Comparison of ENCODE assay signal across 8 mouse cellular contexts in genomic region chr2:174074621-174075020, GRCm38 (mm10). TPM values are rescaled to one million over a fixed set of nuclear protein-coding genes. Genes with fewer than 3 reads are reported as not detected.
DNase-seq lines count a peak whose midpoint lies in the region; ATAC-seq and TF ChIP-seq lines count a peak whose summit lies in the region.

No protein-coding gene starts in this region.

- TF ChIP-seq CTCF in forebrain, postnatal 0 days (IDR thresholded peaks at IDR 0.05; ENCODE audit: low read depth): no peak

- no peaks in the 10 kb centered on the region for H3K9me3 ChIP-seq in embryonic facial prominence, embryonic 10.5 days
- no peaks in the 10 kb centered on the region for H3K9me3 ChIP-seq in forebrain, postnatal 0 days (ENCODE audit: low read length)
- no peaks in the 10 kb centered on the region for H3K9me3 ChIP-seq in liver, embryonic 16.5 days (replicated peaks; ENCODE audit: control insufficient read depth, low read length)

- H3K4me3 ChIP-seq in embryonic facial prominence, embryonic 10.5 days: peak overlapping the region; percentile 88
- H3K4me3 ChIP-seq in forebrain, postnatal 0 days (ENCODE audit: low read depth, low read length): peak overlapping the region; percentile 34
- peak overlapping the region; percentile 89 for H3K4me3 ChIP-seq in liver, embryonic 16.5 days (ENCODE audit: low read depth, low read length)

- under 1% methylated on average over 13 of the region's 13 CpGs for WGBS in embryonic facial prominence, embryonic 10.5 days
- WGBS in forebrain, postnatal 0 days: 0% methylated on average over 11 of the region's 13 CpGs
- 3% methylated on average over 11 of the region's 13 CpGs for WGBS in liver, embryonic 16.5 days (ENCODE audit: insufficient replicate concordance)

- peaks cover 51% of the 10 kb centered on the region for H3K4me1 ChIP-seq in embryonic facial prominence, embryonic 10.5 days
- peaks cover 8% of the 10 kb centered on the region; the same call in 1 of the 2 replicates for H3K4me1 ChIP-seq in forebrain, postnatal 0 days (ENCODE audit: insufficient read depth)
- H3K4me1 ChIP-seq in liver, embryonic 16.5 days (ENCODE audit: control insufficient read depth, low read depth, low read length): peaks cover 20% of the 10 kb centered on the region

- peak overlapping the region; percentile 88 for H3K27ac ChIP-seq in embryonic facial prominence, embryonic 10.5 days (replicated peaks)
- H3K27ac ChIP-seq in forebrain, postnatal 0 days (ENCODE audit: low read depth, low read length): peak overlapping the region; percentile 86
- H3K27ac ChIP-seq in liver, embryonic 16.5 days (ENCODE audit: low read length): no peak overlapping the region

- peak overlapping the region; percentile 89 for H3K4me2 ChIP-seq in forebrain, postnatal 0 days (ENCODE audit: low read depth)
- H3K4me2 ChIP-seq in liver, embryonic 16.5 days (ENCODE audit: low read depth, low read length): peak overlapping the region; percentile 85

- peak overlapping the region; percentile 53 for H3K9ac ChIP-seq in forebrain, postnatal 0 days
- peak overlapping the region; percentile 84; the same call in 1 of the 2 replicates for H3K9ac ChIP-seq in liver, embryonic 16.5 days (ENCODE audit: low read depth, low read length)

- H3K36me3 ChIP-seq in embryonic facial prominence, embryonic 10.5 days (replicated peaks): no peaks in the 10 kb centered on the region
- no peaks in the 10 kb centered on the region for H3K36me3 ChIP-seq in forebrain, postnatal 0 days (ENCODE audit: insufficient read depth)
- no peaks in the 10 kb centered on the region for H3K36me3 ChIP-seq in liver, embryonic 16.5 days (ENCODE audit: control insufficient read depth, insufficient read depth)

- peak; percentile 9 to 11 for DNase-seq in layer of hippocampus, postnatal 14 days (ENCODE audit: low spot score in 2 of 2)
- DNase-seq in layer of hippocampus, postnatal 25 days (ENCODE audit: extremely low spot score in 1 of 2, low spot score in 1 of 2): no peak
- peak; percentile 81 for DNase-seq in embryonic facial prominence, embryonic 10.5 days (ENCODE audit: low spot score)
- peak; percentile 59 for DNase-seq in forebrain, postnatal 0 days
- no peak for DNase-seq in adrenal gland, postnatal 10 days
- no peak for DNase-seq in layer of hippocampus, adult 8-10 months (ENCODE audit: low spot score in 2 of 2)

- peak; percentile 46 for ATAC-seq in forebrain, postnatal 0 days
- no peak for ATAC-seq in liver, embryonic 16.5 days (ENCODE audit: low read depth)
- no peak for ATAC-seq in activated CD4-positive, CD25-positive, alpha-beta regulatory T cell, adult 4 months

- H3K27me3 ChIP-seq in embryonic facial prominence, embryonic 10.5 days (replicated peaks; ENCODE audit: low read depth, poor library complexity, severe bottlenecking): no peaks in the 10 kb centered on the region
- H3K27me3 ChIP-seq in forebrain, postnatal 0 days (ENCODE audit: insufficient read depth, low read length): no peaks in the 10 kb centered on the region; the same call in 1 of the 2 replicates
- no peaks in the 10 kb centered on the region for H3K27me3 ChIP-seq in liver, embryonic 16.5 days (ENCODE audit: control insufficient read depth, insufficient read depth, low read depth, low read length)

RNA-seq across cellular contexts. Expression of gene Stx16, which starts 1.5 kb away (rescaled TPM):
- 10 to 100 TPM; 50.2 to 51.9 TPM for total RNA-seq in layer of hippocampus, postnatal 14 days (2021)
- 10 to 100 TPM; 54.0 to 62.2 TPM for total RNA-seq in layer of hippocampus, postnatal 25 days (2021)
- 10.6 and 11.2 TPM in 2 replicates for polyA plus RNA-seq in embryonic facial prominence, embryonic 10.5 days (2016; fragmentation: Nextera tagmentation; extraction: Ambion mirVana)
- 34.5 and 37.4 TPM in 2 replicates for total RNA-seq in forebrain, postnatal 0 days (2014; rRNA removed)
- 6.1 and 11.0 TPM in 2 replicates for polyA plus RNA-seq in forebrain, postnatal 0 days (2015; fragmentation: Nextera tagmentation; extraction: Ambion mirVana)
- polyA plus RNA-seq in liver, embryonic 16.5 days (2015; fragmentation: Nextera tagmentation; extraction: Ambion mirVana): 2.6 and 3.6 TPM in 2 replicates
- 10 to 100 TPM; 14.1 to 16.0 TPM for polyA plus RNA-seq in activated CD4-positive, CD25-positive, alpha-beta regulatory T cell, adult 4 months (2017; shearing (Covaris generic))
- total RNA-seq in adrenal gland, postnatal 10 days (2021): 10 to 100 TPM; 30.9 to 37.5 TPM
- 10 to 100 TPM; 61.1 to 73.8 (median 70.3) TPM for total RNA-seq in layer of hippocampus, adult 8-10 months (2022)

RNA-seq across cellular contexts. Expression of gene Npepl1, which starts 35.5 kb away (rescaled TPM):
- total RNA-seq in layer of hippocampus, postnatal 14 days (2021): 10 to 100 TPM; 13.5 to 16.1 TPM
- total RNA-seq in layer of hippocampus, postnatal 25 days (2021): 10 to 100 TPM; 12.2 to 12.8 TPM
- polyA plus RNA-seq in embryonic facial prominence, embryonic 10.5 days (2016; fragmentation: Nextera tagmentation; extraction: Ambion mirVana): 38.4 and 40.5 TPM in 2 replicates
- total RNA-seq in forebrain, postnatal 0 days (2014; rRNA removed): 9.5 and 15.1 TPM in 2 replicates
- 17.0 TPM in 2 replicates for polyA plus RNA-seq in forebrain, postnatal 0 days (2015; fragmentation: Nextera tagmentation; extraction: Ambion mirVana)
- 25.9 and 28.0 TPM in 2 replicates for polyA plus RNA-seq in liver, embryonic 16.5 days (2015; fragmentation: Nextera tagmentation; extraction: Ambion mirVana)
- 10 to 100 TPM; 18.9 to 20.9 TPM for polyA plus RNA-seq in activated CD4-positive, CD25-positive, alpha-beta regulatory T cell, adult 4 months (2017; shearing (Covaris generic))
- 10 to 100 TPM; 67.9 to 82.2 TPM for total RNA-seq in adrenal gland, postnatal 10 days (2021)
- 10 to 100 TPM; 12.2 to 18.4 (median 15.6) TPM for total RNA-seq in layer of hippocampus, adult 8-10 months (2022)

Comparison
In these comparisons a context has a peak if more than half of its experiments do, and no peak if none do; other contexts are left out.
1. DNase-seq: peak in layer of hippocampus, postnatal 14 days (2 of 2), embryonic facial prominence, embryonic 10.5 days (single experiment) and forebrain, postnatal 0 days (single experiment); none in layer of hippocampus, postnatal 25 days (0 of 2), adrenal gland, postnatal 10 days (single experiment) and layer of hippocampus, adult 8-10 months (0 of 2).
2. H3K4me3 ChIP-seq: peak in every context shown above with its lines; median percentile 89 in liver, embryonic 16.5 days; 88 in embryonic facial prominence, embryonic 10.5 days; 34 in forebrain, postnatal 0 days.